Mouse (Mus musculus) retina, postnatal 7 days (tissue): Measurements from ENCODE around the gene Myd88.

Experiments
- DNase-seq: peaks from one replicate; pipeline ENCODE4 v3.0.0-alpha.2; 2012; ENCODE audit warnings: low read depth, low spot score

Gene Myd88

DNA sequence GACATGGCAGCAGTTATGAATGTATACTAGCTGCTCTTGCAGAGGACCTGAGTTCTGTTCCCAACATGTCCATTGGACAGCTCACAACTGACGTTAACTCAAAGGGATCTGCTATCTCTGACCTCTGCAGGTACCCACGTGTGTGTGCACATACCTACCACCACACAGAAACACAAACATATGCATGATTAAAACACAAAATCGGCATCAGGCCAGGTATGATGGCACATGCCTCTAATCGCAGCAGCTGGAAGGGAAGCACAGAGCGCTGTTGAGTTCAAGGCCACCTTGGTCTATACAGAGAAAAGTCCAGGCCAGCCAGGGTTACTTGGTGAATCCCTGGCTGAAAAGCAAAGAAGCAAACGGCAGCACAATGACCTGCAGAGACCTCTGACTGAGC lies 43.5 kb downstream of the Myd88 start:
- no peak for DNase-seq

DNA sequence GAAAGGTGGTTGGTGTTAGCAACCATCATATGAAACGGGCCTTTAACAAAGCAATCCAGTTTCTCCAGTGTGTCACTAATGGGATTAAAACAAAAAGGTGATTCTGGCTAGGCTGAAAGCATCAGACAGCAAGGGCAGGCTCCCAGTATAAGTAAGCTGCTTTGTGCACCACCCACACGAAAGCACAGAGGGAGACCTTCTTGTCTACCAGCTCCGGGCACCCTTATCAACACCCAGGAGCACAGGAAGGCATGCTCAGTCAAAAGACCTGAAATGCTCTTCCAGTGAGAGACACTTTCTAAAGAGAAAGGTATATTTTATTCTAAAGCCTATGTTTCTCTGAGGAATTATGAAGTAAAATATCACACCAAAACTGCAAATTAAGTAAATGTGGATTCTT lies 50.4 kb downstream of the Myd88 start:
- DNase-seq = no peak
